Comparison of ENCODE assay signal across 8 mouse cellular contexts in the genomic region with DNA sequence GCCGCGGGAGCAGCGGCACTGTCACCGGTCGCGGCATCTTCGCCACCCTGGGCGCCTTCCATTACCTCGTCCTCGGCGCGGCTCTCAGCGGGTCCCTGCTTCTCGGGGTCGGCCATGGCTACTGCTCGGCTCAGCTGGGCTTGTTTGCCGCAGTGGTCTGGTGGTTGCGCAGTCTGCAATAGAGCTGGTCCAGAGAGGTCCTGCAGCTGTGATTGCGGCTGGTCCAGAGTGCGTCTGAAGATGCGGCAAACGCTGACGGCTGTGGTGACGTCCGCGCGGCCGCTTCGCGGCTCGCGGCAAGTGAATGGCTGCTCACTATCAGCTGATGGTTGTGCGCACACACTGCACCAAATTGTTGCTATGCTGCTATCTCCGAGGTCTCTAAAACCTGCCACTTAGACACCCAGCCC. TPM values are rescaled to one million over a fixed set of nuclear protein-coding genes. Genes with fewer than 3 reads are reported as not detected.
DNase-seq lines count a peak whose midpoint lies in the region; ATAC-seq lines count a peak whose summit lies in the region.

A gene (minus strand): TSS at position 225 of the 410 bp plus-strand sequence.

- WGBS in forebrain, embryonic 13.5 days, result 44% methylated on average over 34 of the region's 34 CpGs
- 55% methylated on average over 34 of the region's 34 CpGs for WGBS in intestine, embryonic 14.5 days
- 41% methylated on average over 34 of the region's 34 CpGs for WGBS in midbrain, embryonic 14.5 days

- peak; percentile 64 for DNase-seq in R1 (ENCODE audit: low read depth, low spot score)
- DNase-seq in intestine, embryonic 14.5 days (ENCODE audit: low spot score), result peak; percentile 70
- peak; percentile 53 for DNase-seq in left cerebral cortex, postnatal 4 days
- peak; percentile 86 for DNase-seq in midbrain, embryonic 14.5 days
- peak; percentile 36 for DNase-seq in testis, postnatal 14 days (ENCODE audit: low spot score)
- no peak for DNase-seq in spleen, adult 12 weeks (ENCODE audit: low spot score)

- H3K4me2 ChIP-seq in forebrain, embryonic 13.5 days, result peak within 1 kb of the TSS; percentile 65
- peak within 1 kb of the TSS; percentile 55 for H3K4me2 ChIP-seq in intestine, embryonic 14.5 days (ENCODE audit: low read length)
- H3K4me2 ChIP-seq in midbrain, embryonic 14.5 days (ENCODE audit: low read length), result peak within 1 kb of the TSS; percentile 64

- H3K9ac ChIP-seq in forebrain, embryonic 13.5 days, result peak within 1 kb of the TSS; percentile 61
- H3K9ac ChIP-seq in intestine, embryonic 14.5 days (ENCODE audit: low read length), result no peak within 1 kb of the TSS
- H3K9ac ChIP-seq in midbrain, embryonic 14.5 days (replicated peaks; ENCODE audit: low read length), result peak within 1 kb of the TSS; percentile 48

- intact Hi-C loops in left cerebral cortex, postnatal 4 days (cut with DNase I), result no loop called here

- H3K4me1 ChIP-seq in forebrain, embryonic 13.5 days, result peaks cover 17% of the 10 kb centered on the region
- no peaks in the 10 kb centered on the region for H3K4me1 ChIP-seq in intestine, embryonic 14.5 days (replicated peaks; ENCODE audit: control insufficient read depth, insufficient read depth, low read length)
- peaks cover 8% of the 10 kb centered on the region for H3K4me1 ChIP-seq in midbrain, embryonic 14.5 days (ENCODE audit: control insufficient read depth, insufficient read depth, low read length)

- peak; percentile 92 for ATAC-seq in cerebellum, adult (ENCODE audit: insufficient number of reproducible peaks, low FRiP score, low TSS enrichment)
- ATAC-seq in forebrain, embryonic 13.5 days, result peak; percentile 91
- peak; percentile 57 for ATAC-seq in intestine, embryonic 14.5 days (replicated peaks; ENCODE audit: low FRiP score, low TSS enrichment, low read depth)
- peak; percentile 92 for ATAC-seq in midbrain, embryonic 14.5 days (ENCODE audit: low FRiP score, low TSS enrichment)

- H3K4me3 ChIP-seq in forebrain, embryonic 13.5 days, result peak within 1 kb of the TSS; percentile 46
- peak within 1 kb of the TSS; percentile 37 for H3K4me3 ChIP-seq in intestine, embryonic 14.5 days (ENCODE audit: low read depth, low read length)
- H3K4me3 ChIP-seq in midbrain, embryonic 14.5 days (replicated peaks; ENCODE audit: low read depth, low read length), result peak within 1 kb of the TSS; percentile 52

- H3K27me3 ChIP-seq in forebrain, embryonic 13.5 days, result no peaks in the 10 kb centered on the region
- no peaks in the 10 kb centered on the region for H3K27me3 ChIP-seq in intestine, embryonic 14.5 days (replicated peaks; ENCODE audit: control insufficient read depth, insufficient read depth, low read length)
- no peaks in the 10 kb centered on the region for H3K27me3 ChIP-seq in midbrain, embryonic 14.5 days (ENCODE audit: control insufficient read depth, insufficient read depth, low read length)

- H3K27ac ChIP-seq in forebrain, embryonic 13.5 days, result peak within 1 kb of the TSS; percentile 4; the same call in 1 of the 2 replicates
- H3K27ac ChIP-seq in intestine, embryonic 14.5 days (ENCODE audit: low read depth), result no peak within 1 kb of the TSS
- peak within 1 kb of the TSS; percentile 79 for H3K27ac ChIP-seq in midbrain, embryonic 14.5 days (replicated peaks; ENCODE audit: low read depth, low read length)

- H3K9me3 ChIP-seq in forebrain, embryonic 13.5 days (replicated peaks), result peaks cover 16% of the 10 kb centered on the region
- peaks cover 20% of the 10 kb centered on the region for H3K9me3 ChIP-seq in intestine, embryonic 14.5 days (ENCODE audit: control insufficient read depth, low read length)
- peaks cover 19% of the 10 kb centered on the region for H3K9me3 ChIP-seq in midbrain, embryonic 14.5 days (ENCODE audit: control insufficient read depth, low read length)

- peaks cover 17% of the 10 kb centered on the region for H3K36me3 ChIP-seq in forebrain, embryonic 13.5 days (ENCODE audit: poor library complexity, severe bottlenecking)
- no peaks in the 10 kb centered on the region for H3K36me3 ChIP-seq in intestine, embryonic 14.5 days (ENCODE audit: control insufficient read depth, insufficient read depth, low read length)
- 0 out of 2 replicates have a peak, but pooled peaks cover 2% of the 10 kb centered on the region for H3K36me3 ChIP-seq in midbrain, embryonic 14.5 days (ENCODE audit: control insufficient read depth, insufficient read depth, low read length)

RNA-seq across cellular contexts. Expression of the gene that starts here (rescaled TPM):
- polyA plus RNA-seq in forebrain, embryonic 13.5 days (2015; fragmentation: Nextera tagmentation; extraction: Ambion mirVana), result 49.1 and 52.6 TPM in 2 replicates
- polyA plus RNA-seq in intestine, embryonic 14.5 days (2014; fragmentation: Nextera tagmentation; extraction: Ambion mirVana), result 11.2 and 11.5 TPM in 2 replicates
- total RNA-seq in left cerebral cortex, postnatal 4 days (2021), result 10 to 100 TPM; 53.5 to 90.9 TPM
- 225 and 247 TPM in 2 replicates for polyA plus RNA-seq in midbrain, embryonic 14.5 days (2014; fragmentation: Nextera tagmentation; extraction: Ambion mirVana)
